ENCODE assay signal across 14 mouse cellular contexts in the genomic region with DNA sequence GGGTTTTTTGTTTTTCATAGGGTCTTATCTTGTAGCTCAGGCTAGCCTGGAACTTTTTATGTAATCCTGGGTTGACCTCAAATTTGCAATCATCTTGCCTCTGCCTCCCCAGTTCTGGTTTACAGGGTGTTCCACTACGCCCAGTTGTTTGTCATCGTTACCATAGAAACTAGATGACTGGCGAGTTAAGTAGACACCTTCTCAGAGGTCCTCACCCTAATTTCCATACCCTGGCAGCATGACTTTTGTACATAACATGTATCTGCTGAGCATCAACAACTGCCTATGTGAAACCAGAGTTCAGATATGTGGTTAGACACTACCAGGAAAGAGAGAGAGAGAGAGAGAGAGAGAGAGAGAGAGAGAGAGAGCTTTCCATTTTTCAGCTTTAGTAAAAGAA. TPM values are rescaled to one million over a fixed set of nuclear protein-coding genes. Genes with fewer than 3 reads are reported as not detected.
DNase-seq lines count a peak whose midpoint lies in the region; ATAC-seq and TF ChIP-seq lines count a peak whose summit lies in the region.
"Had no signal": no experiment of that assay in that cellular context is flagged by ENCODE, and none has a peak within 500 bp of the region (broad histone marks: within the 10 kb centered on the region; RNA-seq: fewer than 3 reads in every experiment).

No protein-coding gene starts in this region.

- H3K36me3 ChIP-seq in macrophage (ENCODE audit: inconsistent target), result no peaks in the 10 kb centered on the region
- no peaks in the 10 kb centered on the region for H3K36me3 ChIP-seq in heart, embryonic 11.5 days (ENCODE audit: control insufficient read depth, insufficient read depth, low read length)
- H3K36me3 ChIP-seq: hindbrain, embryonic 15.5 days; midbrain, embryonic 10.5 days had no signal

- H3K9ac ChIP-seq in heart, embryonic 11.5 days (ENCODE audit: low read depth, low read length), result no peak overlapping the region
- H3K9ac ChIP-seq: hindbrain, embryonic 15.5 days had no signal

- ATAC-seq in CD4-positive, CD25-positive, alpha-beta regulatory T cell, adult 4 months, result peak; percentile 91
- 0 out of 2 replicates have a peak, but pooled peaks have one; percentile 8 for ATAC-seq in common myeloid progenitor, adult 5-6 weeks (replicated peaks; ENCODE audit: low read depth, poor library complexity, severe bottlenecking)
- no peak for ATAC-seq in heart, embryonic 11.5 days (replicated peaks; ENCODE audit: insufficient number of reproducible peaks, low FRiP score, low TSS enrichment)

- H3K9me3 ChIP-seq in heart, embryonic 11.5 days (replicated peaks; ENCODE audit: control insufficient read depth, low read length), result no peaks in the 10 kb centered on the region
- H3K9me3 ChIP-seq: hindbrain, embryonic 15.5 days; midbrain, embryonic 10.5 days had no signal

- H3K79me2 ChIP-seq in macrophage (ENCODE audit: inconsistent target), result no peaks in the 10 kb centered on the region; the same call in 1 of the 2 replicates

- no peak overlapping the region for H3K4me2 ChIP-seq in heart, embryonic 11.5 days
- H3K4me2 ChIP-seq: hindbrain, embryonic 15.5 days had no signal

- 71% methylated on average over 3 of the region's 3 CpGs for WGBS in macrophage (ENCODE audit: missing documents)
- 68% methylated on average over 3 of the region's 3 CpGs for WGBS in heart, embryonic 11.5 days (ENCODE audit: insufficient replicate concordance)

- peak; percentile 9 for DNase-seq in embryo, embryonic 10 days (ENCODE audit: low spot score)
- DNase-seq in embryo, embryonic 11 days, result no peak
- no peak for DNase-seq in layer of hippocampus, adult 2 months (ENCODE audit: low spot score in 2 of 2)
- DNase-seq in cerebellum, postnatal 4 days (ENCODE audit: low spot score in 2 of 2), result no peak
- DNase-seq: adrenal gland, postnatal 14 days; cerebellum, postnatal 10 days; kidney, postnatal 4 days; left cerebral cortex, postnatal 4 days had no signal

- peak overlapping the region; percentile 95 for H3K27ac ChIP-seq in macrophage
- no peak overlapping the region for H3K27ac ChIP-seq in layer of hippocampus, adult 2 months
- no peak overlapping the region for H3K27ac ChIP-seq in heart, embryonic 11.5 days (ENCODE audit: low read depth, low read length)
- H3K27ac ChIP-seq: hindbrain, embryonic 15.5 days; midbrain, embryonic 10.5 days had no signal

- H3K4me3 ChIP-seq in macrophage (ENCODE audit: inconsistent target), result no peak overlapping the region
- no peak overlapping the region for H3K4me3 ChIP-seq in layer of hippocampus, adult 2 months
- no peak overlapping the region for H3K4me3 ChIP-seq in heart, embryonic 11.5 days (ENCODE audit: low read depth, low read length)
- H3K4me3 ChIP-seq: hindbrain, embryonic 15.5 days; midbrain, embryonic 10.5 days had no signal

- H3K4me1 ChIP-seq in heart, embryonic 11.5 days (ENCODE audit: control insufficient read depth, insufficient read depth, low read length), result no peaks in the 10 kb centered on the region
- H3K4me1 ChIP-seq: hindbrain, embryonic 15.5 days had no signal

- no peak for TF ChIP-seq CTCF in layer of hippocampus, adult 2 months (conservative IDR thresholded peaks at IDR 0.05)

- no peaks in the 10 kb centered on the region for H3K27me3 ChIP-seq in heart, embryonic 11.5 days (ENCODE audit: control insufficient read depth, insufficient read depth, low read length)
- H3K27me3 ChIP-seq: hindbrain, embryonic 15.5 days had no signal

RNA-seq across cellular contexts. Expression of a gene that starts 36.4 kb away (rescaled TPM):
- polyA plus RNA-seq in CD4-positive, CD25-positive, alpha-beta regulatory T cell, adult 4 months (2017; shearing (Covaris generic)), result 100 to 1,000 TPM; 147 to 159 TPM
- 32.4 and 55.2 TPM in 2 replicates for total RNA-seq in common myeloid progenitor, adult 5-6 weeks (2017)
- total RNA-seq in macrophage (2018; cell fraction: chromatin; rRNA removed), result 1,000 to 10,000 TPM in 3 of 26 experiments, 100 to 1,000 TPM in 23; 379 to 1,083 (median 632) TPM
- total RNA-seq in macrophage (2018; cell fraction: cytosol; rRNA removed), result 100 to 1,000 TPM in 22 of 26 experiments, 10 to 100 TPM in 4; 93.4 to 277 (median 163) TPM
- 100 to 1,000 TPM; 320 to 861 (median 504) TPM for total RNA-seq in macrophage (2018; cell fraction: nucleus; rRNA removed)
- polyA plus RNA-seq in macrophage (2018), result 95.0 to 177 TPM (median 143 TPM) in 3 replicates
- total RNA-seq in layer of hippocampus, adult 2 months (2021), result 1,000 to 10,000 TPM; 1,026 to 1,053 TPM
- 94.3 and 104 TPM in 2 replicates for polyA plus RNA-seq in heart, embryonic 11.5 days (2014; fragmentation: Nextera tagmentation; extraction: Ambion mirVana)
